ENCODE assay signal across 8 mouse cellular contexts in genomic region chr8:104145981-104146689, GRCm38 (mm10). TPM values are rescaled to one million over a fixed set of nuclear protein-coding genes. Genes with fewer than 3 reads are reported as not detected.
A peak's percentile ranks its signal among the peaks of the same experiment; 100 is the strongest.
DNase-seq lines count a peak whose midpoint lies in the region; ATAC-seq lines count a peak whose summit lies in the region.

No protein-coding gene starts in this region.

- H3K9ac ChIP-seq in hindbrain, embryonic 15.5 days, result no peak overlapping the region

- no peak overlapping the region for H3K4me2 ChIP-seq in hindbrain, embryonic 15.5 days

- no peak overlapping the region for H3K4me3 ChIP-seq in hindbrain, embryonic 15.5 days

- no peaks in the 10 kb centered on the region for H3K27me3 ChIP-seq in hindbrain, embryonic 15.5 days

- DNase-seq in R1 (ENCODE audit: low read depth, low spot score), result peak; percentile 79
- DNase-seq in cerebellum, adult 9-11 months, result peak; percentile 52
- peak; percentile 75 for DNase-seq in gastrocnemius, adult 18-20 months (ENCODE audit: low spot score)
- peak; percentile 91 to 96 for DNase-seq in layer of hippocampus, postnatal 25 days (ENCODE audit: extremely low spot score in 1 of 2, low spot score in 1 of 2)
- peak; percentile 92 for DNase-seq in lung, postnatal 36 days
- DNase-seq in right cerebral cortex, adult 18-20 months, result peak; percentile 79
- DNase-seq in urinary bladder, adult 18-20 months (ENCODE audit: low spot score in 2 of 2), result peak; percentile 66 to 86

- no peaks in the 10 kb centered on the region for H3K4me1 ChIP-seq in hindbrain, embryonic 15.5 days (replicated peaks)

- ATAC-seq in hindbrain, embryonic 15.5 days (ENCODE audit: low FRiP score, low read depth), result peak; percentile 89

- 36% methylated on average over 15 of the region's 15 CpGs for WGBS in hindbrain, embryonic 15.5 days

- H3K27ac ChIP-seq in hindbrain, embryonic 15.5 days (replicated peaks), result no peak overlapping the region

- no peaks in the 10 kb centered on the region for H3K9me3 ChIP-seq in hindbrain, embryonic 15.5 days

- no peaks in the 10 kb centered on the region for H3K36me3 ChIP-seq in hindbrain, embryonic 15.5 days

RNA-seq across cellular contexts. Expression of gene Bean1, which starts 24.1 kb away (rescaled TPM):
- total RNA-seq in gastrocnemius, adult 18-20 months (2021), result under 1 TPM; 0.25 to 0.59 TPM
- polyA plus RNA-seq in hindbrain, embryonic 15.5 days (2015; fragmentation: Nextera tagmentation; extraction: Ambion mirVana), result 7.1 and 7.4 TPM in 2 replicates
- 1 to 10 TPM; 5.8 to 5.9 TPM for total RNA-seq in layer of hippocampus, postnatal 25 days (2021)

RNA-seq across cellular contexts. Expression of gene Cdh5, which starts 44.7 kb away (rescaled TPM):
- 10 to 100 TPM; 33.7 to 40.2 TPM for total RNA-seq in gastrocnemius, adult 18-20 months (2021)
- 16.4 and 16.7 TPM in 2 replicates for polyA plus RNA-seq in hindbrain, embryonic 15.5 days (2015; fragmentation: Nextera tagmentation; extraction: Ambion mirVana)
- 10 to 100 TPM in 1 of 2 experiments, 1 to 10 TPM in 1; 8.5 to 10.3 TPM for total RNA-seq in layer of hippocampus, postnatal 25 days (2021)

Comparison
In these comparisons a context has a peak if more than half of its experiments do, and no peak if none do; other contexts are left out.
1. RNA of gene Bean1, which starts 24.1 kb away (total RNA-seq): 5.8 to 5.9 TPM in layer of hippocampus, postnatal 25 days; 0.25 to 0.59 TPM in gastrocnemius, adult 18-20 months; every median in the first group is over 4 times any median in the second.
2. Peak in every context shown above with its lines, with median percentiles within 50 percentile points of each other: DNase-seq.